Mouse (Mus musculus) lung, postnatal 10 days (tissue): ENCODE measurements around the gene Grrp1.
"Not testable (repeated sequence)": the region's sequence is repeated elsewhere in the genome, so short reads cannot be mapped to it uniquely, and the experiment has no call there.

Experiments used
- DNase-seq: peaks from one replicate; pipeline ENCODE4 v3.0.0; 2021

Grrp1 gene

DNA sequence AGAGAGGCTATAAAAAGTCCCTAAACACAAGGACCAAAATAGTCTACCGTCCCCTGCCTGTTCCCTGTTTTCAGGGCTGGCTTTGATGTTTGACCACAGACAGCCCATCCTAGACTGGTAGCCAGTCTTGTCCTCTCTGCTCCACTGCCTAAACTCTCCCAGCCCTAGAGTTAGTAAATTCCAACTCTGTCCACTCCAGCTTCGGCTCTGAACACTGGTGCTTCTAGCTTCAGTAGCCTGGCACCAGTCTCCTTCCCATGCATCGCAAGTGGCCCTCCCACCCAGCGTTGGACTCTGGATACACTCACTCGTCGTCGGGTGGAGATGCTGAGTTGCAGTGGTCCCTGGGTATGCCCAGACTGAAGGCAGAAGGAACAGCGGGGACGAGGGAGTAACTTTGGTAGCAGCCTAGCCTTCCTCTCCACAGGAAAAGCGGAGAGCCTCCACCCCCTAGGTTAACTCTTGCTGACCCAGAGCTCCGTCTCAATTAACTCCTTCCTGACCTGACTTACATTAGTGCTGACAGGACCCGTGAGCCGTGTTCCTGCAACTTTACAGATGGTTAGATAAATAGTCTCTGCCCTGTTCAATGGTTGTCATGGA lies at the start of gene Grrp1:
Gene Grrp1 (minus strand): TSS at position 385 of the 603 bp plus-strand sequence.
- DNase-seq: peak; percentile 58

- no peak for DNase-seq
Observed at GRCm38 (mm10) chr4:134302084-134302483, 48.2 kb upstream of the Grrp1 start.

DNA sequence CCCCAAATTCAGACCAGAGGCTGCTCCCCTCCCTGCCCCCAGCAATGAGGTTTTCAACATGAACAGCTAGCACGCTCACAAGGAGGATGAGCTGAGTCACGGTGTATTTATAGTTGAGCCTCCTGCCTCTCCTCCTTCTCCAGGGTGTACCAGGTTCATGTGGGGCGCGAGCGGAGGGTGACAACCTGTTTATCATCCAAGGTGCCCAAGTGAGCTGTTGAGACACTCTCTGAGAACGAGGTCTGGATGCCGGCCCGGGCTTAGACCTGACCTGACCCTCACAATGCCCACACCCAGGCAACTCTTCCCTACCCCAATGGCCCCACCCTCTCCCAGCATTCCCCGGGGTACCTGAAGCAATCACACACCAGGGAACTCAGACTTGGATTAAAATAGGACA lies 46.4 kb upstream of the Grrp1 start:
- peak; percentile 33 for DNase-seq

- DNase-seq: no peak
Observed at GRCm38 (mm10) chr4:134299498-134299810, 45.5 kb upstream of the Grrp1 start.

- DNase-seq: no peak
Observed at GRCm38 (mm10) chr4:134298626-134299497, 45.0 kb upstream of the Grrp1 start.

- no peak for DNase-seq
Observed at GRCm38 (mm10) chr4:134297369-134297768, 43.5 kb upstream of the Grrp1 start.

DNA sequence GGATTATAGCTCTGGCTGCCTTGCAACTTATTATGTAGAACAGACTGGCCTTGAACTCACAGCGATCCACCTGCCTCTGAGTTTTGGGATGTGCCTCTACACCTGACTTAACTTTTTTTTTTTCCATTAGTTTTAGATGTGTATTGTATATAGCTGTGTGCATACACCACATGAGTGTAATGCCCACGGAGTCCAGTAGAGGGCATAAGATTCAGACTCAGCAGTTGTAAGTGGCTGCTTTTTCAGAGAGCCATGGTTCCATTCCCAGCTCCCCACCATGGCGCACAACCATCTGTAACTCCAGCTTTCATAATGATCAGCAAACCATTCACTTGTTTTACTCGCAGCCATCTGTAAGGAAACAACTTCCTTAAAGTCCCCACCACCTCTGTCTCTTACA lies 42.6 kb upstream of the Grrp1 start:
- no peak for DNase-seq

DNA sequence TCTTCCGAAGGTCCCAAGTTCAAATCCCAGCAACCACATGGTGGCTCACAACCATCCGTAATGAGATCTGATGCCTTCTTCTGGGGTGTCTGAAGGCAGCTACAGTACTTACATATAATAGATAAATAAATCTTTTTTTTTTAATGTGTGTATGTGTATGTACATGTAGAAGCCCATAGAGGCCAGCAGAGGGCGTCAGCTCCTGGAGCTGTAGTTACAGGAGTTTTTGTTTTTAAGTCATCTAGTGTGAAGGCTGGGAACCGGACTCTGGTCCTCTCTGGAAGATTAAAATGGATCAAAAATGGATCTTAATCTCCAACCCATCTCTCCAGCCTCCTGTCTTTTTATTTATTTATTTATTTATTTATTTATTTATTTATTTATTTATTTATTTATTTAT lies 42.2 kb upstream of the Grrp1 start:
- not testable (repeated sequence) for DNase-seq

GRCm38 (mm10) chr4:134293692-134294163 lies 39.8 kb upstream of the Grrp1 start:
- no peak for DNase-seq

DNA sequence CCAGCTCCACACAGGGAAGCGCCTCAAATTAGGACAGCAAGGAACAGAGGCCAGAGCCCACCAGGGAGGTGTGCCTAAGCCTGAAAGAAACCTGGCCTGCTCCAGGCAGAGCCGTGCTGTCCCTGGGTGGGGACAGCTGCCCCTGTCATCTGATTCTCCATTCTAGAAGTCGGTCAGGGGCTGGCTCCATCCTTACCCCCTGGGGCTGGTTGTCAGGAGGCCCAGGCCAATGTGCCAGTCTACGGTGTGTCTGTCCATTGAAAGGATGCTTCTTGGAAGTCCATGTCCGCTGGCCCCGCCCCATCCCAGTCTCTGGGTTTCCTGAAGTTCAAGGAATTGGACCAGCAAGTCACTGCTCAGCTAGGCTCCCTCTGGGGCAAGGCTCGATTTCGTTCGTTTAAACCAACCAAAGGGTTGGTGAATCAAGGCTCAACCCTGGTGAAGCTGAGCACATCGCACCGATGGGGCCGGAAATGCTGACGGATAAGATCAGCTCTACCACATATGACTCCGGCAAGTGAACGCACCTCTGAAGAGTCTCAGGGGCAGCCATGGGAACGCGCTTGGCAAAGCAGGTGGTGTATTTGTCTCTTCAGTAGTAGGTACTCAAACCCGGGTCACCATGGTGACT lies 39.3 kb upstream of the Grrp1 start:
- DNase-seq: no peak

DNA sequence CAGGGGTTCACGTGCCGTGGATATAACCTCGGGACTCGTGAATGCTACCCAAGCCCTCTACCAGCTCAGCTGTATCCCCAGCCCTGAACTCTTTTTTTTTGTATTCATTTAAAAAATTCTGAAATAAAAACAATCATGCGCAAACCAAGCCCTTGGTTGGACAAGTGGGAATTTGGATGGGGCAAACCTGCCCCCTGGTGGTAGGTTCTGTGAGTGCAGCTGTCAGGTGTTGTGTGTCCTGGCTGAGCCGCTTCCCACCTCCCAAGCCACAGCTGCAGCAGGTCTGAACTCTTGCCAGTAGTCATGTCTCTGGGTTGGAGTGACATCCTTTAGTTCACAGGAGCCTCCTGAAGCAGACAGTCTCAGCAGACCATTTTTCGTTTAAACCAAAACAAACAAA lies 38.2 kb upstream of the Grrp1 start:
- peak; percentile 82 for DNase-seq

GRCm38 (mm10) chr4:134288397-134289256 lies 34.7 kb upstream of the Grrp1 start:
- DNase-seq: no peak

DNA sequence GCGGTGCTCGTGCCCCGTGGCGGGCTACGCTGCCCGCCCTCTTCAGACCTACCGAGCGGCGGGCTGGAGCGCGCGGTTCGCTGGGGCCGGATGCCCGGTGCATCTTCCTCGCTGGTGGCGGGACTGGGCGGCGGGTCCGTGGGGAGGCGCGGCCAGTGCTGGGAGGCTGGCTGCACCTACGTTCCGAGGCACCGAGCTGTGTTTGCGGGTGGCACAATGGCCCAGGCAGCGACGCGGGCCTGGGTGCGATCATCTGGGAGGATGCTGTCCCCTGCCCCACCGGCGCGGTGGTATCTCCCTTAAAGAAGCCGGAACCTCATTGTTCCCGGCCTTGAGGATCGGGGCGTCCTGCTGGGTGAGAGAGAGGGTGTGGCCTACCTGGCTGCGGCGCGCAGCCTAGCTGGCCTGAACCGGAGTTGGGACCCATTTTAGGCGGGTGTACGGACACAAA lies 33.7 kb upstream of the Grrp1 start, which contains the start of gene Pdik1l:
Gene Pdik1l (minus strand): TSS at position 321 of the 451 bp plus-strand sequence.
- DNase-seq: peak; percentile 86

DNA sequence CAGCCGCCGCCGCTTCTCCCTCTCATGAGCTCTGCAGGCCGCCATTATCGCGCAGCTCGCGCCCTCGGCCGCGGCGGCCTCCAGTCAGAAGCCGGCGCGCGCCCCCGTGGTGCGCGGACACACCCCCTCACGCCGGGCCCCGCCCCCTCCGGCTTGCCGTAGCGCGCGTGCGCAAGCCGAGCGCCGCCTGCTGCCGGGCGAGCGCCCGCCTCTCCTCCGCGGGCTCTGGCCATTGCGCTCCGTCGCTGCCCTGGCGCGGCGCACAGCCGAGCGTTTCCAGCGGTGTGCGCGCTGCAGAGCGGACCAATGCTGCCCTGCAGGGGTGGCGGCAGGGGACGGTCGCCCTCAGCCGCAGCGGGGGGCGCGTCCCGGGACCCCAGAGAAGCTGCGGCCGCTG lies 33.3 kb upstream of the Grrp1 start:
- peak; percentile 96 for DNase-seq

DNA sequence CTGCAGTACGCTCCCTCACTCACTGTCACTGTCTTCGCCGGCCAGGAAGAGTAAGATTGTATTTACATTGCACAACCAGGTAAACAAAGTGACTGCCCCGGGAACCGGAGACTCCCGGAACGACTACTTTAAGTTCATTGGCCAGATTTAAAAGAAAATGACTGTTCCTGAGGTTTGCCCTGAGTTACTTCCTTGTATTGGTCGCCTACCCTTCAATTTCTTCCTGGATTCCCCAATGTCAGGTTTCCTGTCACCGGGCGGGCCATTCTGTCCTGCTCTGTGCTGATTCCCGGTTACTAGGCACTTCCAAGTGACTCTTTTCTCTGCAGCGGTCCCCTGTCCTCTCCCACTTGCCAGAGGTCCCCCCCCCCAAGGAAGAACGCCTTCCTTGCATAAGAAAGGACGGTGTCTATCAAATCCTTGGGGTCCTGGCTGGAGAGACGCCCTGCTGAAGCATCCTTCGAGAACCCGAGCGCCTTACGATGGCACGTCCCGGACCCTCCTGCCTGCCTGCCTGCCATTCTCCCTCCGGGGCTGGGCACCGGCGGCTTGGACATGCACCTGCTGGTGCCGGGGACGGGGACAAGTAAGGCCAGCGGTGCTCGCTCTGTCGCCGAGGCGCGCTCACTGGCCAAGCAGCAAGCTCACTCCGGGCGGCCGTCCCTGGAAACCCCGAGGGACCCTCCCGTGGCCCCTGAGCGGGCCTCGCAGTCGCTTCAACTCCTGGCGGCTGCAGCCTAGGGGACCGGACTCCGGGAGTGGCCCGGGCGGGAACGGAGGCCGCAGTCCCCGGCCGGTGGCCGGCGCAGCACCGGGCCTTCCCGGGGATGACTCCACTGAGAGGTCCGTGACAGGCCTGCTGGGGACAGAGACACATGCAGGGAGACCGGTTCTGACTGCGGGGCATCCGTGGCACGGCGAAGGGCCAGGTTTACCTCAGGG lies 32.6 kb upstream of the Grrp1 start:
- DNase-seq: peak; percentile 25

- no peak for DNase-seq
Observed at GRCm38 (mm10) chr4:134284942-134285341, 31.0 kb upstream of the Grrp1 start.

DNA sequence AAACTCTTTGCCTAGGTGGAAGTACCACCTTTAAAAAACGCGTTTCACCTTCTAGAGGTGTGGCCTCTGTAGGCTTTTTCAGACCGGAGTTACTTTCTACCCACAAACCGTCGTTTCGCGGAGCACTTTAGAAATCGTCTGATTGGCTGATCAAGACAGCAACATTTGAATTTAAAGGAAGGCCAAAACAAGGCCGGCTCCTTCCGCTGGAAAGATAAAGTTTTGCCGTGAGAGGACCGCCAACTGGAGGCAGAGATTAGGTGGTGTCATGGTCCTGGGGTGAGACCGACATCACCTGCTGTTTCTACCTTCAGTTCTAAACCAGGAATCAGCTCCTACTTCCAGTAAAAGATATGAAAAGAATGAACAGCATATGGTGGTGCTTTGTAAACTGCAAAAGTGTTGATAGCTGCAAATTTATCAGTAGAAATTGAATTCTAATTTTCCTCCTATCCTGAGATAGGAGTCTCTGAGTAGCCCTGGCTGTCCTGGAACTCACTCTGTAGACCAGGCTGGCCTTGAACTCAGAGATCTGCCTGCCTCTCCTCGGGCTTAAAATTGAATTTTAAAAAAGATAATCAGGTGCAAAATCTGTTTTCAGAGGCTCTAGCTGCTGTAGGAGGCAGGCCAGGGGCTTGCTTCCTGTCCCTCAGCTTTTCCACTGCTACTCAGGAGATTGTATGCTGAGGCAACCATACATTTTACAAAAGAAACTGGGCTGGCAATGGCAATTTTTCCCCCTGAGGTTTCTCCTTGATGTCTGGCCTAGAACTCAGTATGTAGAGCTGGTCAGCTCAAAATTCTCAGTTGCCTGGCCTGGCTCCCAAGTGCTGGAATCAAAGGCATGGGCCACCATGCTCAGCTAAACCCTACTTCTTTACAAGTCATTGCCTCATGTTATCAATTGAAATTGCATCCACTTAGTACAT lies 19.8 kb upstream of the Grrp1 start:
- no peak for DNase-seq

- DNase-seq: no peak
Observed at GRCm38 (mm10) chr4:134272731-134273416, 19.0 kb upstream of the Grrp1 start.

DNA sequence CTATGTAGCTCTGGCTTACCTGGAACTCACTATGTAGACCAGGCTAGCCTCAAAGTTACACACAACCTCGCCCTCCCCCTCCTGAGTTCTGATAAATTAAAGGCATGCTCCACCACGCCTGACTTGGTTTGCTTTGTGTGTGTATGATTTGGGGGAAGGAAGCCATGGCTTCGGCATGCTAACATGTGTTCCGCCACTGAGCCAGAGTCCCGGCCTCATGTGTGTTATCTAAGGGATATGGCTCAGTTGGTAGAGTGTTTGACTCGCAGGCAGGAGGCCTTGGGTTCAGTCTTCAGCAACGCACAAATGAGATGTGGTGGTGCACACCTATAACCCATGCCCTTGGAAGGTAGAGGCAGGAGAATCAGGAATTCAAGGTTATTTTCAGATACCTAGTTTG lies 18.1 kb upstream of the Grrp1 start:
- DNase-seq: no peak

DNA sequence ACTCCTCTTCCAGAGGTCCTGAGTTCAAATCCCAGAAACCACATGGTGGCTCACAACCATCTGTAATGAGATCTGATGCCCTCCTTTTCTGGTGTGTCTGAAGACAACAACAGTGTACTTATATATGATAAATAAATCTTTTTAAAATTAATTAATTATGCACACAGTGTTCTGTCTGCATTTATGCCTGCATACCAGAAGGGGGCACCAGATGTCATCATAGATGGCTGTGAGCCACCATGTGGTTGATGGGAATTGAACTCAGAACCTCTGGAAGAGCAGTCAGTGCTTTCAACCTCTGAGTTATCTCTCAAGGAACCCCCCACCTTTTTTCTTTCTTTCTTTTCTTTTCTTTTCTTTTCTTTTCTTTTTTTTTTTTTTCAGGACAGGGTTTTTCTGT lies 15.7 kb upstream of the Grrp1 start:
- not testable (repeated sequence) for DNase-seq
